Mouse (Mus musculus) cerebellum, adult 2 months (tissue): ENCODE results near the gene Mgl2.

Source experiments
- CTCF ChIP-seq: fragments of 200-500 bp; IDR thresholded peaks from 2 replicates; pipeline ENCODE4 v1.5.1; 2011; ENCODE audit warnings: low read depth, mild to moderate bottlenecking, control low read depth, low read length, moderate library complexity, borderline replicate concordance; ENCODE audit not compliant: insufficient read depth
- POLR2A ChIP-seq: fragments of 200-500 bp; IDR thresholded peaks from 2 replicates; pipeline ENCODE4 v1.6.1; 2011; ENCODE audit warnings: low read length, control low read depth, borderline replicate concordance; ENCODE audit not compliant: insufficient read depth

GRCm38 (mm10) chr11:70115901-70116300, 14.2 kb upstream of the Mgl2 start:
- TF ChIP-seq POLR2A (no peak), CTCF (no peak)
